Mouse (Mus musculus) G1E (cell line): ENCODE data around the gene Zfp697.

Source experiments
- CTCF ChIP-seq: IDR thresholded peaks from 2 replicates; pipeline ENCODE4 v1.5.1; 2012; ENCODE audit warnings: low read depth, low read length, inconsistent platforms, mixed read lengths
- GATA1 ChIP-seq: IDR thresholded peaks from 2 replicates; pipeline ENCODE4 v1.6.1; 2012; ENCODE audit warnings: borderline replicate concordance, low read length, inconsistent platforms, mixed read lengths
- GATA2 ChIP-seq: IDR thresholded peaks from 2 replicates; pipeline ENCODE4 v1.6.1; 2012; ENCODE audit warnings: low read depth, low read length, inconsistent platforms, borderline replicate concordance
- POLR2AphosphoS5 ChIP-seq: IDR thresholded peaks from 2 replicates; pipeline ENCODE4 v1.6.1; 2012; ENCODE audit warnings: low read depth, low read length, inconsistent platforms; ENCODE audit not compliant: insufficient replicate concordance
- TAL1 ChIP-seq: conservative IDR thresholded peaks from 2 replicates; pipeline ENCODE4 v1.6.1; 2012; ENCODE audit warnings: low read depth, low read length, inconsistent platforms, mixed read lengths

DNA sequence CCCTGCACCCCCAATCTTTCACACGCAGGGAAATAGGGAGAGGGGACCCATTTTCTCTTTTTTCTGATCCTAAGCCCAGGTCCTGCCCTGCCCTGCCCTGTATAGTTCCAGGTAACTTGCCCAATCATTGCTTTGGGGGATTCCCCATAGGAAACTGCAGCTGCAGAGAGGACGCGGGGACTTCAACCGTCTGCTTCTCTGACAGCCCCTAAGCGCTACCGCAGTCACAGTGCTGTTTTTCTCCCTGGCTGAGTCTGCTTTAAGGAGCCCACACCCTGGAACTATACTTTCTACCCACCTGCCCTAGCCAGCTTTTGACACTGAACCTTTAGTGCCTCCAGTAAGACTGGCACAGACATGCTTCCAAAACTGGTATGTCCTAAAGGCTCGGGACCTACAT is 46.4 kb upstream of the Zfp697 start:
- TF ChIP-seq CTCF = no peak
- no peak for TF ChIP-seq GATA1
- TF ChIP-seq POLR2AphosphoS5 = no peak
- TF ChIP-seq TAL1 = no peak
- TF ChIP-seq GATA2 = no peak
